Mouse (Mus musculus): ENCODE measurements around the gene Large1.
"Not testable (repeated sequence)": the region's sequence is repeated elsewhere in the genome, so short reads cannot be mapped to it uniquely, and the experiment has no call there.

Large1 gene

GRCm38 (mm10) chr8:73353108-73353793, at the start of gene Large1:
Gene Large1 (minus strand): TSS chr8:73353540.
- peak; percentile 78 for DNase-seq (ENCODE audit: low spot score)

- DNase-seq (ENCODE audit: low spot score), result no peak
Observed at GRCm38 (mm10) chr8:73400343-73400742, 47.0 kb upstream of the Large1 start.

GRCm38 (mm10) chr8:73373001-73373400, 19.7 kb upstream of the Large1 start:
- DNase-seq (ENCODE audit: low spot score), result not testable (repeated sequence)

- peak; percentile 31 for DNase-seq (ENCODE audit: low spot score)
Observed at GRCm38 (mm10) chr8:73355979-73356378, 2.6 kb upstream of the Large1 start.

GRCm38 (mm10) chr8:73354201-73354881, 1.0 kb upstream of the Large1 start:
- no peak for DNase-seq (ENCODE audit: low spot score)

GRCm38 (mm10) chr8:73353794-73354179, 447 bp upstream of the Large1 start:
- no peak for DNase-seq (ENCODE audit: low spot score)

- DNase-seq (ENCODE audit: low spot score), result no peak
Observed at GRCm38 (mm10) chr8:73352301-73353107, 836 bp downstream of the Large1 start.

- DNase-seq (ENCODE audit: low spot score), result no peak
Observed at GRCm38 (mm10) chr8:73350366-73350765, 3.0 kb downstream of the Large1 start.

GRCm38 (mm10) chr8:73342761-73343395, 10.5 kb downstream of the Large1 start:
- DNase-seq (ENCODE audit: low spot score), result no peak

GRCm38 (mm10) chr8:73336845-73337244, 16.5 kb downstream of the Large1 start:
- DNase-seq (ENCODE audit: low spot score), result no peak

GRCm38 (mm10) chr8:73329131-73329530, 24.2 kb downstream of the Large1 start:
- no peak for DNase-seq (ENCODE audit: low spot score)

- no peak for DNase-seq (ENCODE audit: low spot score)
Observed at GRCm38 (mm10) chr8:73328056-73328455, 25.3 kb downstream of the Large1 start.

GRCm38 (mm10) chr8:73324667-73325066, 28.7 kb downstream of the Large1 start:
- no peak for DNase-seq (ENCODE audit: low spot score)

GRCm38 (mm10) chr8:73323591-73323990, 29.7 kb downstream of the Large1 start:
- no peak for DNase-seq (ENCODE audit: low spot score)

GRCm38 (mm10) chr8:73319500-73319899, 33.8 kb downstream of the Large1 start:
- not testable (repeated sequence) for DNase-seq (ENCODE audit: low spot score)

- no peak for DNase-seq (ENCODE audit: low spot score)
Observed at GRCm38 (mm10) chr8:73313911-73314310, 39.4 kb downstream of the Large1 start.

- DNase-seq (ENCODE audit: low spot score), result no peak
Observed at GRCm38 (mm10) chr8:73312714-73313607, 40.4 kb downstream of the Large1 start.

GRCm38 (mm10) chr8:73310471-73310870, 42.9 kb downstream of the Large1 start:
- no peak for DNase-seq (ENCODE audit: low spot score)

GRCm38 (mm10) chr8:73310036-73310435, 43.3 kb downstream of the Large1 start:
- DNase-seq (ENCODE audit: low spot score), result no peak

GRCm38 (mm10) chr8:73303907-73304306, 49.4 kb downstream of the Large1 start:
- no peak for DNase-seq (ENCODE audit: low spot score)

- DNase-seq (ENCODE audit: low spot score), result no peak
Observed at GRCm38 (mm10) chr8:73302947-73303346, 50.4 kb downstream of the Large1 start.

Measured in T-cell, adult 2 months (primary cell).